In the genomic region with DNA sequence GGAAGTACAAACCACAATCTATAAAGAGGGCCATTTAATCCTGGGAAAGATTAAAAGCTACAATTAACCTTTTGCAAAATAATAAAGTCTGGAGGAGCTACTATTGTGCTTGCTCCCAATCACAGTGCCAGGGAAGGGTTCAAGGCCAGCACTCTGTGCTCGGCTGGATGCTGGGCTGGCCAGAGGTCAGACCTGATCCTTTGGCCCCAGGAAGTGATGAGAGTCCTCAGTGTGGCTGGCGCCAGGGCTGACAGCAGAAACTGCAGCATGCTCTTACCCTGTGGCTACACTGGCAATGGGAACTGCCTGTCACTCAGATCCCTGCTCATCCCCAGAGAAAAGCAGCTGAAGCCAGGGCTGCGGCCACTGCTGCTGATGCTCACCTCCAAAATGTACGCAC, we compare ENCODE assay signal across 18 mouse cellular contexts. TPM values are rescaled to one million over a fixed set of nuclear protein-coding genes. Genes with fewer than 3 reads are reported as not detected.
A peak's percentile ranks its signal among the peaks of the same experiment; 100 is the strongest.
DNase-seq lines count a peak whose midpoint lies in the region; ATAC-seq and TF ChIP-seq lines count a peak whose summit lies in the region.
"Had no signal": no experiment of that assay in that cellular context is flagged by ENCODE, and none has a peak within 500 bp of the region (broad histone marks: within the 10 kb centered on the region; RNA-seq: fewer than 3 reads in every experiment).

No protein-coding gene starts in this region.

- WGBS in heart, embryonic 13.5 days = 60% methylated on average over 4 of the region's 4 CpGs
- 69% methylated on average over 4 of the region's 4 CpGs for WGBS in heart, adult 2 months
- WGBS in midbrain, embryonic 10.5 days = 69% methylated on average over 4 of the region's 4 CpGs
- WGBS in midbrain, embryonic 11.5 days = 59% methylated on average over 4 of the region's 4 CpGs
- WGBS in limb, embryonic 10.5 days = 67% methylated on average over 4 of the region's 4 CpGs
- 55% methylated on average over 4 of the region's 4 CpGs for WGBS in liver, postnatal 0 days (ENCODE audit: insufficient replicate concordance)

- no peak for TF ChIP-seq CTCF in heart, adult 2 months (IDR thresholded peaks at IDR 0.05)
- TF ChIP-seq CTCF in liver, postnatal 0 days (IDR thresholded peaks at IDR 0.05; ENCODE audit: low read depth) = no peak
- no peak for TF ChIP-seq CTCF in layer of hippocampus, adult 2 months (conservative IDR thresholded peaks at IDR 0.05)

- H3K79me2 ChIP-seq in heart, adult 2 months (replicated peaks; ENCODE audit: control insufficient read depth, insufficient read depth, low read length) = peaks cover 6% of the 10 kb centered on the region

- H3K27ac ChIP-seq in heart, embryonic 13.5 days (replicated peaks) = no peak overlapping the region
- H3K27ac ChIP-seq in heart, adult 2 months = no peak overlapping the region
- peak overlapping the region; percentile 17; the same call in 1 of the 2 replicates for H3K27ac ChIP-seq in midbrain, embryonic 10.5 days (replicated peaks)
- no peak overlapping the region for H3K27ac ChIP-seq in midbrain, embryonic 11.5 days (ENCODE audit: low read depth, low read length)
- 0 out of 2 replicates have a peak overlapping the region, but pooled peaks have one; percentile 16 for H3K27ac ChIP-seq in limb, embryonic 10.5 days
- peak overlapping the region; percentile 89 for H3K27ac ChIP-seq in liver, postnatal 0 days (ENCODE audit: low read depth)
- H3K27ac ChIP-seq in layer of hippocampus, adult 2 months = no peak overlapping the region
- H3K27ac ChIP-seq: hindbrain, embryonic 15.5 days; limb, embryonic 13.5 days had no signal

- H3K27me3 ChIP-seq in heart, embryonic 13.5 days (replicated peaks) = no peaks in the 10 kb centered on the region
- no peaks in the 10 kb centered on the region for H3K27me3 ChIP-seq in heart, adult 2 months (ENCODE audit: control insufficient read depth, insufficient read depth, low read length)
- no peaks in the 10 kb centered on the region for H3K27me3 ChIP-seq in midbrain, embryonic 10.5 days (ENCODE audit: low read depth, poor library complexity, severe bottlenecking)
- no peaks in the 10 kb centered on the region for H3K27me3 ChIP-seq in midbrain, embryonic 11.5 days (ENCODE audit: control insufficient read depth, insufficient read depth, low read length)
- H3K27me3 ChIP-seq in limb, embryonic 10.5 days (ENCODE audit: low read depth, poor library complexity, severe bottlenecking) = no peaks in the 10 kb centered on the region
- no peaks in the 10 kb centered on the region for H3K27me3 ChIP-seq in liver, postnatal 0 days (ENCODE audit: insufficient read depth, low read length)
- H3K27me3 ChIP-seq: hindbrain, embryonic 15.5 days; limb, embryonic 13.5 days; megakaryocyte, embryonic 14.5 days; Patski had no signal

- 0 out of 2 replicates have a peak overlapping the region, but pooled peaks have one; percentile 19 for H3K9ac ChIP-seq in heart, embryonic 13.5 days
- H3K9ac ChIP-seq in heart, adult 2 months (ENCODE audit: low read depth, low read length) = no peak overlapping the region
- H3K9ac ChIP-seq in midbrain, embryonic 11.5 days (ENCODE audit: low read length) = no peak overlapping the region
- H3K9ac ChIP-seq in liver, postnatal 0 days (replicated peaks) = no peak overlapping the region
- H3K9ac ChIP-seq: hindbrain, embryonic 15.5 days; limb, embryonic 13.5 days had no signal

- peaks cover 46% of the 10 kb centered on the region for H3K4me1 ChIP-seq in heart, embryonic 13.5 days
- peaks cover 13% of the 10 kb centered on the region for H3K4me1 ChIP-seq in heart, adult 2 months (ENCODE audit: control insufficient read depth, insufficient read depth, low read length)
- peaks cover 28% of the 10 kb centered on the region for H3K4me1 ChIP-seq in midbrain, embryonic 10.5 days
- H3K4me1 ChIP-seq in midbrain, embryonic 11.5 days (ENCODE audit: control insufficient read depth, insufficient read depth, low read length) = peaks cover 2% of the 10 kb centered on the region; the same call in 1 of the 2 replicates
- H3K4me1 ChIP-seq in limb, embryonic 10.5 days = peaks cover 29% of the 10 kb centered on the region
- peaks cover 51% of the 10 kb centered on the region for H3K4me1 ChIP-seq in liver, postnatal 0 days (ENCODE audit: insufficient read depth)

- DNase-seq in heart, adult 2 months = no peak
- DNase-seq in midbrain, embryonic 10.5 days (ENCODE audit: low spot score) = no peak
- DNase-seq in midbrain, embryonic 11.5 days (ENCODE audit: low spot score, missing footprints) = no peak
- DNase-seq in limb, embryonic 10.5 days (ENCODE audit: low spot score) = no peak
- no peak for DNase-seq in liver, postnatal 0 days
- DNase-seq in layer of hippocampus, adult 2 months (ENCODE audit: low spot score in 2 of 2) = no peak
- DNase-seq: cerebellum, adult 9-11 months; layer of hippocampus, adult 9-11 months; lung, postnatal 10 days; thymus, postnatal 36 days had no signal

- no peaks in the 10 kb centered on the region for H3K36me3 ChIP-seq in heart, embryonic 13.5 days
- no peaks in the 10 kb centered on the region for H3K36me3 ChIP-seq in heart, adult 2 months (ENCODE audit: control insufficient read depth, insufficient read depth, low read length)
- no peaks in the 10 kb centered on the region for H3K36me3 ChIP-seq in midbrain, embryonic 10.5 days
- no peaks in the 10 kb centered on the region for H3K36me3 ChIP-seq in midbrain, embryonic 11.5 days (ENCODE audit: control insufficient read depth, insufficient read depth, low read length)
- H3K36me3 ChIP-seq in limb, embryonic 10.5 days = no peaks in the 10 kb centered on the region
- peaks cover 10% of the 10 kb centered on the region; the same call in 1 of the 2 replicates for H3K36me3 ChIP-seq in liver, postnatal 0 days (replicated peaks; ENCODE audit: insufficient read depth, low read length)
- H3K36me3 ChIP-seq: hindbrain, embryonic 15.5 days; limb, embryonic 13.5 days had no signal

- intact Hi-C loops in heart, adult 2 months (cut with DNase I) = no loop called here

- no peak for TF ChIP-seq POLR2A in heart, adult 2 months (IDR thresholded peaks at IDR 0.05; ENCODE audit: insufficient read depth, low read depth, low read length)

- H3K9me3 ChIP-seq in heart, embryonic 13.5 days = no peaks in the 10 kb centered on the region
- H3K9me3 ChIP-seq in midbrain, embryonic 10.5 days (replicated peaks) = no peaks in the 10 kb centered on the region
- no peaks in the 10 kb centered on the region for H3K9me3 ChIP-seq in midbrain, embryonic 11.5 days (ENCODE audit: control insufficient read depth, low read length)
- H3K9me3 ChIP-seq in limb, embryonic 10.5 days (replicated peaks) = no peaks in the 10 kb centered on the region
- H3K9me3 ChIP-seq in liver, postnatal 0 days (ENCODE audit: low read length) = no peaks in the 10 kb centered on the region
- H3K9me3 ChIP-seq: hindbrain, embryonic 15.5 days; limb, embryonic 13.5 days; megakaryocyte, embryonic 14.5 days had no signal

- no peak for TF ChIP-seq EP300 in heart, adult 2 months (IDR thresholded peaks at IDR 0.05; ENCODE audit: insufficient read depth, low read depth, low read length)
- 0 out of 2 replicates have a peak, but pooled peaks have one; percentile 18 for TF ChIP-seq EP300 in liver, postnatal 0 days (IDR thresholded peaks at IDR 0.05; ENCODE audit: low read depth)

- H3K4me3 ChIP-seq in heart, embryonic 13.5 days = no peak overlapping the region
- H3K4me3 ChIP-seq in heart, adult 2 months = no peak overlapping the region
- H3K4me3 ChIP-seq in midbrain, embryonic 10.5 days = no peak overlapping the region
- H3K4me3 ChIP-seq in midbrain, embryonic 11.5 days (ENCODE audit: low read depth, low read length) = no peak overlapping the region
- no peak overlapping the region for H3K4me3 ChIP-seq in limb, embryonic 10.5 days
- H3K4me3 ChIP-seq in liver, postnatal 0 days (ENCODE audit: low read depth, low read length) = no peak overlapping the region
- no peak overlapping the region for H3K4me3 ChIP-seq in layer of hippocampus, adult 2 months
- H3K4me3 ChIP-seq: hindbrain, embryonic 15.5 days; limb, embryonic 13.5 days; megakaryocyte, embryonic 14.5 days had no signal

- no peak for ATAC-seq in heart, embryonic 13.5 days (ENCODE audit: extremely low read depth, insufficient number of reproducible peaks, low FRiP score, low TSS enrichment)
- ATAC-seq in midbrain, embryonic 11.5 days (ENCODE audit: low FRiP score) = no peak
- no peak for ATAC-seq in liver, postnatal 0 days
- ATAC-seq: activated CD4-positive, CD25-positive, alpha-beta regulatory T cell, adult 4 months; forebrain, embryonic 14.5 days; intestine, postnatal 0 days; Patski had no signal

- H3K4me2 ChIP-seq in heart, embryonic 13.5 days = no peak overlapping the region
- H3K4me2 ChIP-seq in midbrain, embryonic 11.5 days = no peak overlapping the region
- no peak overlapping the region for H3K4me2 ChIP-seq in liver, postnatal 0 days (ENCODE audit: low read depth, low read length)
- H3K4me2 ChIP-seq: hindbrain, embryonic 15.5 days; limb, embryonic 13.5 days had no signal

RNA-seq across cellular contexts. Expression of gene Tex2, which starts 55.2 kb away (rescaled TPM):
- 12.3 and 13.1 TPM in 2 replicates for polyA plus RNA-seq in heart, embryonic 13.5 days (2015; fragmentation: Nextera tagmentation; extraction: Ambion mirVana)
- 10 to 100 TPM; 42.5 to 46.8 TPM for total RNA-seq in heart, adult 2 months (2021)
- polyA plus RNA-seq in heart, adult 2 months (2012; rRNA removed) = 17.2 and 27.1 TPM in 2 replicates
- polyA plus RNA-seq in midbrain, embryonic 10.5 days (2016; fragmentation: Nextera tagmentation; extraction: Ambion mirVana) = 5.6 and 7.5 TPM in 2 replicates
- 9.9 and 10.8 TPM in 2 replicates for polyA plus RNA-seq in midbrain, embryonic 11.5 days (2014; fragmentation: Nextera tagmentation; extraction: Ambion mirVana)
- polyA plus RNA-seq in limb, embryonic 10.5 days (2016; fragmentation: Nextera tagmentation; extraction: Ambion mirVana) = 6.9 and 7.2 TPM in 2 replicates
- 9.9 and 11.3 TPM in 2 replicates for polyA plus RNA-seq in liver, postnatal 0 days (2015; fragmentation: Nextera tagmentation; extraction: Ambion mirVana)
- total RNA-seq in layer of hippocampus, adult 2 months (2021) = 100 to 1,000 TPM; 144 TPM

Comparison
In these comparisons a context has a peak if more than half of its experiments do, and no peak if none do; other contexts are left out.
1. H3K27ac ChIP-seq: peak in midbrain, embryonic 10.5 days (single experiment), limb, embryonic 10.5 days (single experiment) and liver, postnatal 0 days (single experiment); none in heart, embryonic 13.5 days (single experiment), heart, adult 2 months (single experiment), midbrain, embryonic 11.5 days (single experiment) and layer of hippocampus, adult 2 months (single experiment).